Mouse (Mus musculus) myocyte (in vitro differentiated cells): ENCODE data around the gene Cd2bp2. TPM values are rescaled to one million over a fixed set of nuclear protein-coding genes. Genes with fewer than 3 reads are reported as not detected.

Experiments used
- H3K27me3 ChIP-seq: one replicate; pipeline ENCODE4 v1.6.1; 2011; ENCODE audit not compliant: control insufficient read depth, insufficient read depth, insufficient read length
- H3K36me3 ChIP-seq: one replicate; pipeline ENCODE4 v1.6.1; 2011; ENCODE audit not compliant: control insufficient read depth, insufficient read depth
- H3K4me2 ChIP-seq: one replicate; pipeline ENCODE4 v1.6.1; 2011; ENCODE audit warnings: low read depth, control low read depth
- H3K4me3 ChIP-seq: one replicate; pipeline ENCODE4 v1.5.1; 2011; ENCODE audit warnings: mild to moderate bottlenecking, control low read depth, moderate library complexity
- H3K79me2 ChIP-seq: one replicate; pipeline ENCODE4 v1.6.1; 2011; ENCODE audit not compliant: control insufficient read depth, insufficient read depth
- H3ac ChIP-seq: one replicate; pipeline ENCODE4 v1.6.1; 2011; ENCODE audit not compliant: control insufficient read depth, insufficient read length
- CEBPB ChIP-seq: IDR thresholded peaks from 2 replicates; pipeline ENCODE4 v1.6.1; 2011; ENCODE audit warnings: mild to moderate bottlenecking, moderate library complexity; ENCODE audit not compliant: poor library complexity, insufficient read depth, severe bottlenecking
- E2F4 ChIP-seq: IDR thresholded peaks from one replicate; pipeline ENCODE4 v1.6.1; 2011; ENCODE audit warnings: mild to moderate bottlenecking, control low read depth, moderate library complexity; ENCODE audit not compliant: insufficient read depth
- MAX ChIP-seq: IDR thresholded peaks from one replicate; pipeline ENCODE4 v1.6.1; 2011; ENCODE audit warnings: low read depth, mild to moderate bottlenecking, control low read depth
- MYOD1 ChIP-seq, 3 experiments: IDR thresholded peaks; one replicate each; pipeline ENCODE4 v1.6.1; 2011; ENCODE audit warnings: control low read depth in 2 of 3, low read depth in 2 of 3, mild to moderate bottlenecking in 2 of 3, moderate library complexity in 1 of 3; ENCODE audit not compliant: insufficient read length in 2 of 3, control insufficient read depth in 1 of 3
- MYOG ChIP-seq, 3 experiments: IDR thresholded peaks; one replicate each; pipeline ENCODE4 v1.6.1; 2011; ENCODE audit warnings: control low read depth in 2 of 3, low read depth in 2 of 3, mild to moderate bottlenecking in 2 of 3; ENCODE audit not compliant: insufficient read length in 2 of 3, control insufficient read depth in 1 of 3, insufficient read depth in 1 of 3
- POLR2A ChIP-seq: IDR thresholded peaks from one replicate; pipeline ENCODE4 v1.6.1; 2011; ENCODE audit warnings: low read depth, mild to moderate bottlenecking, control low read depth, moderate library complexity; ENCODE audit not compliant: insufficient read length
- POLR2AphosphoS2 ChIP-seq: IDR thresholded peaks from one replicate; pipeline ENCODE4 v1.6.1; 2011; ENCODE audit warnings: low read depth, control low read depth; ENCODE audit not compliant: insufficient read length
- REST ChIP-seq: IDR thresholded peaks from one replicate; pipeline ENCODE4 v1.6.1; 2011; ENCODE audit warnings: mild to moderate bottlenecking, control low read depth, moderate library complexity; ENCODE audit not compliant: insufficient read depth, insufficient read length
- SRF ChIP-seq: IDR thresholded peaks from one replicate; pipeline ENCODE4 v1.6.1; 2011; ENCODE audit warnings: low read depth; ENCODE audit not compliant: control insufficient read depth, insufficient read length
- TCF12 ChIP-seq: IDR thresholded peaks from one replicate; pipeline ENCODE4 v1.6.1; 2011; ENCODE audit warnings: mild to moderate bottlenecking, control low read depth; ENCODE audit not compliant: poor library complexity, insufficient read depth, severe bottlenecking
- TCF3 ChIP-seq: IDR thresholded peaks from one replicate; pipeline ENCODE4 v1.6.1; 2011; ENCODE audit warnings: low read depth, control low read depth; ENCODE audit not compliant: insufficient read length
- USF1 ChIP-seq: IDR thresholded peaks from one replicate; pipeline ENCODE4 v1.6.1; 2011; ENCODE audit warnings: low read depth, mild to moderate bottlenecking, control low read depth, moderate library complexity
- polyA plus RNA-seq: library from polyadenylated mRNA; unstranded; fragments of >200 nt; fragmentation: generic; extraction: Trizol; gene quantifications from one replicate; pipeline ENCODE4 v1.2.1, GENCODE M21; 2012; ENCODE audit warnings: missing spikeins

Cd2bp2 gene
- polyA plus RNA-seq, 1 experiment, result 58.3 TPM

GRCm38 (mm10) chr7:127213485-127213884 is 17.6 kb upstream of the Cd2bp2 start:
- Histone ChIP-seq H3K36me3 (no peaks in the 10 kb centered on the region), H3K27me3 (no peaks in the 10 kb centered on the region), H3K4me3 (peak overlapping the region; percentile 60), H3K79me2 (peaks cover 8% of the 10 kb centered on the region), H3ac (no peak overlapping the region), H3K4me2 (peak overlapping the region; percentile 66)
- TF ChIP-seq MAX (no peak), POLR2AphosphoS2 (peak; percentile 46)

DNA sequence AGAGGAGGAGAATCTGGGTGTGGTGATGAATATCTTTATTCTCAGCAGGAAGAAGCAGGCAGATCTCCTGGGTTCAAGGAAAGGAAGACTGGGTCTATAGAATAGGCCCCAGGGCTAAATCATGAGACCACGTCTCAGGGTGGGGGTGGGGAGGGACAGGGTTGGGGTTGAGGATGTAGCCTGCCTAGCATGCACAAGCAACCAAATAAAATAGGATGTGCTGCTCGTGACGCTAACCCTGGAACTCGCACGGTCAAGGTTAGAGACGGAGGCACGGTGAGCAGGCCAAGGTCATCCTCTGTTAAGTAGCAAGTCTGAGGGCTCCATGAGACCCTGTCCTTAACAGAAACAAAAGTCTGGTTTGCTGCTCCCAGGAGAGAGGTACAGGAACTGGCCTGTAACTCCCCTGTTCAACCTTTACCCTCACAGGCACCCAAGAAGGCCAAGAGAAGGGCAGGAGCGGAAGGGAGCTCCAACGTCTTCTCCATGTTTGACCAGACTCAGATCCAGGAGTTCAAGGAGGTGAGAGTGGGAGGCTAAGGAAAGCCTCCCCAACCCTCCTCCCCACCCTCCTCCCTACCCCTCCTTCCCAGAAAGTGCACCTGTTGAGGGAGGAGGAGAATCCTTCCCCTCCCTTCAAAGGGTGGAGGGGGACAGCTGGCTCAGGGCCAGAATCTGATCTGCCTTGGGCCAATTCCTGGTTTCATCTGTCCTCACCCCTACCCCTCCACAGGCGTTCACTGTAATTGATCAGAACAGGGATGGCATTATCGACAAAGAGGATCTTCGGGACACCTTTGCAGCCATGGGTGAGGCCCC is 16.8 kb upstream of the Cd2bp2 start:
- Histone ChIP-seq H3K27me3 (no peaks in the 10 kb centered on the region), H3K4me2 (peak overlapping the region; percentile 66), H3K4me3 (peak overlapping the region; percentile 60), H3ac (no peak overlapping the region), H3K36me3 (no peaks in the 10 kb centered on the region), H3K79me2 (peaks cover 12% of the 10 kb centered on the region)
- no peak for TF ChIP-seq SRF
- peak; percentile 45 to 90 (median 56) for TF ChIP-seq MYOD1 (IDR thresholded peaks at IDR 0.05; ENCODE audit: control insufficient read depth in 1 of 3, insufficient read length in 2 of 3, low read depth in 2 of 3)
- no peak for TF ChIP-seq TCF12
- no peak for TF ChIP-seq TCF3
- no peak for TF ChIP-seq E2F4
- TF ChIP-seq MYOG (IDR thresholded peaks at IDR 0.05; ENCODE audit: control insufficient read depth in 1 of 3, insufficient read depth in 1 of 3, insufficient read length in 2 of 3, low read depth in 2 of 3), result peak in 1 of 3 experiments; percentile 76
- TF ChIP-seq MAX, result no peak
- TF ChIP-seq POLR2A, result peak; percentile 64
- TF ChIP-seq POLR2AphosphoS2, result peak; percentile 83
- no peak for TF ChIP-seq CEBPB
- TF ChIP-seq USF1, result no peak
- TF ChIP-seq REST, result no peak

- TF ChIP-seq SRF (no peak), USF1 (no peak), CEBPB (no peak), MYOG (IDR thresholded peaks at IDR 0.05; ENCODE audit: control insufficient read depth in 1 of 3, insufficient read depth in 1 of 3, insufficient read length in 2 of 3, low read depth in 2 of 3) (peak; percentile 31 to 89 (median 68)), MAX (no peak), TCF12 (peak; percentile 61), MYOD1 (IDR thresholded peaks at IDR 0.05; ENCODE audit: control insufficient read depth in 1 of 3, insufficient read length in 2 of 3, low read depth in 2 of 3) (peak; percentile 43 to 75 (median 63)), POLR2A (peak; percentile 31), E2F4 (no peak), POLR2AphosphoS2 (peak; percentile 44), REST (no peak), TCF3 (no peak)
Observed at GRCm38 (mm10) chr7:127211014-127211745, 15.3 kb upstream of the Cd2bp2 start.

GRCm38 (mm10) chr7:127210266-127210665 is 14.4 kb upstream of the Cd2bp2 start:
- H3ac ChIP-seq, result no peak overlapping the region
- H3K36me3 ChIP-seq, result no peaks in the 10 kb centered on the region
- H3K27me3 ChIP-seq, result no peaks in the 10 kb centered on the region
- H3K79me2 ChIP-seq, result peaks cover 34% of the 10 kb centered on the region
- H3K4me2 ChIP-seq, result peak overlapping the region; percentile 68
- no peak for TF ChIP-seq USF1
- TF ChIP-seq POLR2A, result peak; percentile 37
- peak; percentile 55 for TF ChIP-seq TCF3
- TF ChIP-seq TCF12, result peak; percentile 95
- TF ChIP-seq CEBPB, result no peak
- TF ChIP-seq MYOD1 (IDR thresholded peaks at IDR 0.05; ENCODE audit: control insufficient read depth in 1 of 3, insufficient read length in 2 of 3, low read depth in 2 of 3), result peak; percentile 91 to 97 (median 92)
- no peak for TF ChIP-seq POLR2AphosphoS2
- peak; percentile 99 for TF ChIP-seq SRF
- no peak for TF ChIP-seq REST
- peak; percentile 80 to 97 (median 92) for TF ChIP-seq MYOG (IDR thresholded peaks at IDR 0.05; ENCODE audit: control insufficient read depth in 1 of 3, insufficient read depth in 1 of 3, insufficient read length in 2 of 3, low read depth in 2 of 3)
- TF ChIP-seq E2F4, result no peak
- TF ChIP-seq MAX, result no peak
- H3K4me3 ChIP-seq, result peak overlapping the region; percentile 60

More at GRCm38 (mm10) chr7:127211014-127211745, 15.3 kb upstream of the Cd2bp2 start:
- H3K4me3 ChIP-seq, result peak overlapping the region; percentile 60
- H3K79me2 ChIP-seq, result peaks cover 27% of the 10 kb centered on the region
- no peaks in the 10 kb centered on the region for H3K27me3 ChIP-seq
- no peak overlapping the region for H3ac ChIP-seq
- H3K4me2 ChIP-seq, result peak overlapping the region; percentile 68
- no peaks in the 10 kb centered on the region for H3K36me3 ChIP-seq
